25 mouse cellular contexts compared by ENCODE assay signal in the genomic region with DNA sequence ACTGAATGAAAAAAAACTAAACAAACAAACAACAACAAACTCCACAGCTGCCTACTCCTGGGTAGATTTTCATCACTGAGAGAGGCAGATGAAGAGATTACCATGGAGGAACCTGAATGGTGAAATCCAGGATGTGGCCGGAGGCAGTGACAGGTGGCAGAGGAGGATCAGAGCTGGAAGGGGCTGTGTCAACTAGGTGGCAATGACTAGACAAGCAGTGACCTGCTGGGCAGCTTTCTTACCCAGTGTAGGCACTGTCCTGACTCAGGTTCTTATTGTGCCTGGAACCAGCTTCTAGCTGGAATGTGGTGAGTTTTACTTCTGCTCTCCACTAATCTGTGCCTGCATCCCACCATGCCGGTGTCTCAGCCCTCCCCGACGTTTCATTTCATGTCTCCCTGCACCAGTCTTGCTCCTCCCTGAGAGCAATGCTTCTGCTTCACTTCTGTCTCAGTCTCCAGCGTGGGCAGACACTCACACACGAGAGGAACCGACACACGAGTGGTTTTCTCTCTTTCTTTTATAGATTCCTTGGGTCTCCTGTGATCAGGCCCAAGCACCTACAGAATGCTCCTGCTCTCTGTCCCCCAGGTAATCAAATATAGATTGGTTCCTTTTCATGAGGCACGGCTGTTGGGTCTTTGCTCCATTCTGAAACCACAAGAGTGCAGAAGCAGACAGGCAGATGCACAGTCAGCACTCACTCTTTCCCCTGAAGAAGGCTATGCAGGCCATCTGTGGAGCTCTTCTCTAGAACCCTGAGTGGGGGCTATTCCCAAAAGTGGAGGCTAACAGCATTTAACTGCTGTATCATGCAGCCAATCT. TPM values are rescaled to one million over a fixed set of nuclear protein-coding genes. Genes with fewer than 3 reads are reported as not detected.
DNase-seq lines count a peak whose midpoint lies in the region; ATAC-seq and TF ChIP-seq lines count a peak whose summit lies in the region.
"Had no signal": no experiment of that assay in that cellular context is flagged by ENCODE, and none has a peak within 500 bp of the region (broad histone marks: within the 10 kb centered on the region; RNA-seq: fewer than 3 reads in every experiment).

No protein-coding gene starts in this region.

- no peak overlapping the region for H3K4me3 ChIP-seq in heart, embryonic 10.5 days
- no peak overlapping the region for H3K4me3 ChIP-seq in heart, adult 2 months
- H3K4me3 ChIP-seq in small intestine, adult 2 months (ENCODE audit: low read depth, low read length), result no peak overlapping the region
- no peak overlapping the region for H3K4me3 ChIP-seq in neural tube, embryonic 15.5 days (replicated peaks)
- H3K4me3 ChIP-seq: embryonic facial prominence, embryonic 10.5 days; erythroblast, embryonic 14.5 days; kidney, embryonic 15.5 days; megakaryocyte, embryonic 14.5 days; neural tube, embryonic 12.5 days had no signal

- no peaks in the 10 kb centered on the region for H3K27me3 ChIP-seq in heart, embryonic 10.5 days (ENCODE audit: insufficient read depth, poor library complexity, severe bottlenecking)
- H3K27me3 ChIP-seq in heart, adult 2 months (ENCODE audit: control insufficient read depth, insufficient read depth, low read length), result no peaks in the 10 kb centered on the region
- H3K27me3 ChIP-seq in small intestine, adult 2 months (ENCODE audit: control insufficient read depth, insufficient read depth, low read length), result no peaks in the 10 kb centered on the region
- no peaks in the 10 kb centered on the region for H3K27me3 ChIP-seq in neural tube, embryonic 15.5 days (replicated peaks)
- H3K27me3 ChIP-seq: kidney, embryonic 15.5 days; neural tube, embryonic 12.5 days had no signal

- no peak overlapping the region for H3K9ac ChIP-seq in heart, adult 2 months (ENCODE audit: low read depth, low read length)
- H3K9ac ChIP-seq in neural tube, embryonic 15.5 days (replicated peaks), result no peak overlapping the region
- H3K9ac ChIP-seq: kidney, embryonic 15.5 days; lung, embryonic 14.5 days; neural tube, embryonic 12.5 days had no signal

- WGBS in heart, embryonic 10.5 days, result 82% methylated on average over 9 of the region's 9 CpGs
- WGBS in heart, adult 2 months, result 84% methylated on average over 9 of the region's 9 CpGs
- whole genome bisulfite sequencing in small intestine, adult 2 months, result 82% methylated on average over 9 of the region's 9 CpGs
- WGBS in neural tube, embryonic 15.5 days, result 87% methylated on average over 9 of the region's 9 CpGs

- H3K9me3 ChIP-seq in heart, embryonic 10.5 days, result no peaks in the 10 kb centered on the region
- H3K9me3 ChIP-seq in neural tube, embryonic 15.5 days (replicated peaks), result no peaks in the 10 kb centered on the region
- H3K9me3 ChIP-seq: embryonic facial prominence, embryonic 10.5 days; kidney, embryonic 15.5 days; megakaryocyte, embryonic 14.5 days; neural tube, embryonic 12.5 days had no signal

- no peak for ATAC-seq in neural tube, embryonic 15.5 days (ENCODE audit: low FRiP score)
- ATAC-seq: hindbrain, embryonic 16.5 days had no signal

- peaks cover 17% of the 10 kb centered on the region for H3K4me1 ChIP-seq in heart, embryonic 10.5 days
- H3K4me1 ChIP-seq in heart, adult 2 months (ENCODE audit: control insufficient read depth, insufficient read depth, low read length), result no peaks in the 10 kb centered on the region; the same call in none of the 2 replicates
- H3K4me1 ChIP-seq in small intestine, adult 2 months (ENCODE audit: control insufficient read depth, insufficient read depth, insufficient read length, low read length), result peaks cover 14% of the 10 kb centered on the region; the same call in 1 of the 2 replicates
- H3K4me1 ChIP-seq in neural tube, embryonic 15.5 days, result no peaks in the 10 kb centered on the region
- H3K4me1 ChIP-seq: neural tube, embryonic 12.5 days had no signal

- no peak for TF ChIP-seq EP300 in heart, adult 2 months (IDR thresholded peaks at IDR 0.05; ENCODE audit: insufficient read depth, low read depth, low read length)

- H3K4me2 ChIP-seq in neural tube, embryonic 15.5 days, result no peak overlapping the region
- H3K4me2 ChIP-seq: kidney, embryonic 15.5 days; lung, embryonic 14.5 days; neural tube, embryonic 12.5 days had no signal

- TF ChIP-seq CTCF in heart, adult 2 months (IDR thresholded peaks at IDR 0.05), result no peak
- TF ChIP-seq CTCF in small intestine, adult 2 months (IDR thresholded peaks at IDR 0.05; ENCODE audit: extremely low read depth, insufficient read length, insufficient replicate concordance, low read depth, low read length), result no peak

- H3K27ac ChIP-seq in heart, embryonic 10.5 days, result no peak overlapping the region
- no peak overlapping the region for H3K27ac ChIP-seq in heart, adult 2 months
- H3K27ac ChIP-seq in small intestine, adult 2 months (ENCODE audit: insufficient read depth, low read depth, low read length), result peak overlapping the region; percentile 16; the same call in 1 of the 2 replicates
- no peak overlapping the region for H3K27ac ChIP-seq in neural tube, embryonic 15.5 days (replicated peaks)
- H3K27ac ChIP-seq: embryonic facial prominence, embryonic 10.5 days; kidney, embryonic 15.5 days; neural tube, embryonic 12.5 days had no signal

- intact Hi-C loops in heart, adult 2 months (cut with DNase I), result no loop called here

- TF ChIP-seq POLR2A in heart, adult 2 months (IDR thresholded peaks at IDR 0.05; ENCODE audit: insufficient read depth, low read depth, low read length), result no peak
- no peak for TF ChIP-seq POLR2A in small intestine, adult 2 months (IDR thresholded peaks at IDR 0.05; ENCODE audit: low read depth, low read length)

- no peaks in the 10 kb centered on the region for H3K36me3 ChIP-seq in heart, embryonic 10.5 days
- no peaks in the 10 kb centered on the region for H3K36me3 ChIP-seq in heart, adult 2 months (ENCODE audit: control insufficient read depth, insufficient read depth, low read length)
- no peaks in the 10 kb centered on the region for H3K36me3 ChIP-seq in small intestine, adult 2 months (ENCODE audit: control insufficient read depth, insufficient read depth, low read length)
- H3K36me3 ChIP-seq in neural tube, embryonic 15.5 days, result no peaks in the 10 kb centered on the region
- H3K36me3 ChIP-seq: embryonic facial prominence, embryonic 10.5 days; kidney, embryonic 15.5 days; neural tube, embryonic 12.5 days had no signal

- H3K79me2 ChIP-seq in heart, adult 2 months (replicated peaks; ENCODE audit: control insufficient read depth, insufficient read depth, low read length), result no peaks in the 10 kb centered on the region

- peak; percentile 61 for DNase-seq in heart, embryonic 10.5 days (ENCODE audit: low spot score)
- no peak for DNase-seq in heart, adult 2 months
- DNase-seq in A20 (ENCODE audit: low read depth, low spot score), result peak; percentile 41
- DNase-seq in gonadal fat pad, adult 2 months (ENCODE audit: low read depth), result peak; percentile 16
- no peak for DNase-seq in layer of hippocampus, adult 9-10 months (ENCODE audit: low spot score)
- DNase-seq in kidney, adult 8-10 months, result no peak
- DNase-seq: adrenal gland, postnatal 14 days; cerebellum, postnatal 25 days; gastrocnemius, postnatal 25 days; heart, postnatal 10 days; lung, embryonic 14.5 days had no signal

RNA-seq across cellular contexts. Expression of a gene that starts 44.0 kb away (rescaled TPM):
- polyA plus RNA-seq in heart, embryonic 10.5 days (2016; fragmentation: Nextera tagmentation; extraction: Ambion mirVana), result 25.5 and 30.8 TPM in 2 replicates
- total RNA-seq in heart, adult 2 months (2021), result 10 to 100 TPM; 14.3 to 15.2 TPM
- 6.8 and 9.2 TPM in 2 replicates for polyA plus RNA-seq in heart, adult 2 months (2012; rRNA removed)
- 56.0 and 91.9 TPM in 2 replicates for polyA plus RNA-seq in gonadal fat pad, adult 2 months (2012; rRNA removed)
- polyA plus RNA-seq in small intestine, adult 2 months (2012; rRNA removed), result 3.9 and 5.6 TPM in 2 replicates
- 12.4 and 38.7 TPM in 2 replicates for polyA plus RNA-seq in neural tube, embryonic 15.5 days (2015; fragmentation: Nextera tagmentation; extraction: Ambion mirVana)

RNA-seq across cellular contexts. Expression of a gene that starts 44.3 kb away (rescaled TPM):
- polyA plus RNA-seq in heart, embryonic 10.5 days (2016; fragmentation: Nextera tagmentation; extraction: Ambion mirVana), result 0.13 TPM in 1 of 2 replicates, not detected in the other
- not detected for total RNA-seq in heart, adult 2 months (2021)
- polyA plus RNA-seq in heart, adult 2 months (2012; rRNA removed), result 0.04 and 0.06 TPM in 2 replicates
- 0.34 and 0.49 TPM in 2 replicates for polyA plus RNA-seq in gonadal fat pad, adult 2 months (2012; rRNA removed)
- polyA plus RNA-seq in small intestine, adult 2 months (2012; rRNA removed), result not detected in 2 replicates
- not detected in 2 replicates for polyA plus RNA-seq in neural tube, embryonic 15.5 days (2015; fragmentation: Nextera tagmentation; extraction: Ambion mirVana)
- total RNA-seq: adrenal gland, postnatal 14 days; gastrocnemius, postnatal 25 days; heart, postnatal 10 days; layer of hippocampus, adult 18-20 months; left cerebral cortex, adult 18-20 months; midbrain, postnatal 0 days had no signal
- polyA plus RNA-seq: C2C12; embryonic facial prominence, embryonic 10.5 days; erythroblast, embryonic 14.5 days; kidney, embryonic 15.5 days; limb, embryonic 11.5 days; midbrain, postnatal 0 days; stomach, postnatal 0 days had no signal

Comparison
In these comparisons a context has a peak if more than half of its experiments do, and no peak if none do; other contexts are left out.
1. DNase-seq: peak in heart, embryonic 10.5 days (single experiment), A20 (single experiment) and gonadal fat pad, adult 2 months (single experiment); none in heart, adult 2 months (0 of 2), layer of hippocampus, adult 9-10 months (single experiment) and kidney, adult 8-10 months (0 of 2).